Mouse (Mus musculus) kidney, adult 8-10 months (tissue): ENCODE data around the gene Msantd4.
"Not testable (repeated sequence)": the region's sequence is repeated elsewhere in the genome, so short reads cannot be mapped to it uniquely, and the experiment has no call there.

ENCODE experiments used
- DNase-seq, 2 experiments: peaks; one replicate each; pipeline ENCODE4 v3.0.0; 2022

Msantd4 gene

DNA sequence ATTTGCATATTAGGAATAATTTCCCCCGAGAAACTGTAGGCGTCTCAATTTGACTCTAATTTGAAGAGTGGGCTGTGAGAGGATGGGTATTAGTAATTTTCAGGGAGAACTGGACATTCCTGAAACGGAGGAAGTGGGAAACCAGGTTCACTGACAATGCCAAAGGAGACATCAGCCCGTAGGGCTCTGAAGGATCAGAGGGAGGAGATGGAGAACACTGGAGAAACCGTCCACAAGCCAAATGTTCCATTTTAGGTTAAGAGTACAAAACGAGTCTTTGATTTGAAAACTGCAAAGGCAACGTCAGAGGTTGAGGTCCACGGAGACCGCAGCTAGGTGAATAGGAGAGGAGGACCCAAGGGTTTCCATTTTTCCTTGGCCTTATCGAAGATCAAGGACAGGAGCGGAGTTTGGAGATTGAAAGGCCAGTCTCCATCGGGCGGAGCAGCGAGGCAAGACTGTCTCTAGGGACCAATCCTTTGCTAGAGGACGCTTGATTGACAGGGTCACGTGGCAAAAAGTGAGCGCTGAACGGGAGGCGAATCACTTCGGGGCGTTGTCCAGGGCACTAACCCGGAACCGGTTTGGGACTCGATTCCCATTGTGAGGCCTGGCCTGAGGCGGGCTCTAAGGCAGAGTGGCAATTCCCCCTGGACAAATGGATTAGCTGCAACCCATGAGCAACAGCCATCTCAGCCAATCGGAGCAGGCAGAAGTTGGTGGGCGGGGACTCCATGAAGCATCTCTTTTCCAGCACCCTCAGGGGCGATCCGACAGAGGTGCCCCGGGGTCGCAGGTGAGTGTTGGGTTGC lies at the start of gene Msantd4:
Gene Msantd4, plus strand, starts transcription at position 735 of the 812 bp plus-strand sequence.
- DNase-seq, result peak; percentile 98 to 99

DNA sequence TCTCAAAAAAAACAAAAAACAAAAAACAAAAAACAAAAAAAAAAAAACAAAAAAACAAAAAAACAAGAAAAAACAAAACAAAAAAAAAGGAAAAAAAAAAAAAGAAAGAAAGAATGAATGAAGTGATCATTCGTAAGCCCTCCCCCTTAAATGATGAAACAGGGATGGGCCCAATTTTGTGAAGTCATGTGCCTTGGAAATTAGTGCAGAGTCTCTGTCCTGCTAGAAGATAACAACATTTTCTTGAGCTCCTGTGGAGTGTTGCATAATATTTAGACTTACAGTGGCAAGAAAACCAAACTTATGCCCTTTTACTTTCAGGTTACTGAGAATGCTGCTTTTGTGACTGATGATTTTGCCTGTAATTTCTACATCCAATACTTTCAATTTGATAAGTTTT lies 23.2 kb upstream of the Msantd4 start:
- no peak for DNase-seq

DNA sequence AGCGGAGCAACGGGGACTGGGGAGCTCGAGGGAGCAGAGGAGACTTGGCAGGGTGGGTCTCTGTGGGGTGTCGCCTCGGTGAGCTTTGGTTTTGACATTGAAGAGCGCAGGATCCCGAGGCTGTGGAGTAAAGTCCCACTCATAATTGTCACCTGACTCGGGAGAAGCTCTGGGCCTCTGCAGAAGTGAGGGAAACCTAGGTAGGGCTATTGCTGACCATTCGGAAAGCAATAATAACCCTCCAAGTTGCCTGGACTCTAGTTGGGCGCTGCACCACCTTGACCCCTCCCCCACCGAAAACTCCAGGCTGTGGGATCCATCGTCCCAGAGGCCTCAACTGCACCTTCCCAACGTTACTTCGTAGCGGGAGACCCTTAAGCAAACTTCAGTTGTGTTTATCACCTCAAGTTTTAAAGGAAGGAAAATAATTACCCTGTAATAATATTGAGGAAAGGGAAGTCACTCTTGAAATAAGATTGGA lies 318 bp downstream of the Msantd4 start:
- no peak for DNase-seq

DNA sequence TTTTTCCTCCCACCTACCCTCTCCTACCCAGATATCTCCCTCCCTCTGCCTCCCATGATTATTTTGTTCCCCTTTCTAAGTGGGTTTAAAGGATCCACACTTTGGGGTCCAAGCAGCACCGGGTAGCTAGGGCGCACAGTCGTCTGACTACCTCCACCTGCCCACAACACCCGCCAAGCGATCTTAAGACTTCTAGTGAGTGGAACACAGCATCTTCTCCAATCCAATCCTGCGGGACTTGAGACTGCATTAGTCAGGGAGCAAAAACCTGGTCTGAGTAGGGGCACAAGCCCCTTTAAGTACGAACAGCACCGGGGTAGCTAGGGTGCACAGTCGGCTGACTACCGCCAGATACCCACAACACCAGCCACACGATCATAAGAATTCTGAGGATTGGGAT lies 24.4 kb downstream of the Msantd4 start:
- DNase-seq, result not testable (repeated sequence)
